Mouse (Mus musculus) mouse embryonic stem cell (cell line): Measurements from ENCODE around the gene Id1.

ENCODE experiments used
- in situ Hi-C, 2 experiments: fragments of 300-500 bp; cut with MboI; formaldehyde crosslinking; loops; 1 replicate in 1 of 2; 3 replicates in 1 of 2; pipeline ENCODE4 v1.14.3; 2019 to 2020; ENCODE audit warnings: low sequenced_read_pairs in 2 of 2, low pct_unique_long_range_greater_than_20kb in 1 of 2, mixed read lengths in 1 of 2; ENCODE audit not compliant: unreplicated experiment in 1 of 2

Gene Id1

DNA sequence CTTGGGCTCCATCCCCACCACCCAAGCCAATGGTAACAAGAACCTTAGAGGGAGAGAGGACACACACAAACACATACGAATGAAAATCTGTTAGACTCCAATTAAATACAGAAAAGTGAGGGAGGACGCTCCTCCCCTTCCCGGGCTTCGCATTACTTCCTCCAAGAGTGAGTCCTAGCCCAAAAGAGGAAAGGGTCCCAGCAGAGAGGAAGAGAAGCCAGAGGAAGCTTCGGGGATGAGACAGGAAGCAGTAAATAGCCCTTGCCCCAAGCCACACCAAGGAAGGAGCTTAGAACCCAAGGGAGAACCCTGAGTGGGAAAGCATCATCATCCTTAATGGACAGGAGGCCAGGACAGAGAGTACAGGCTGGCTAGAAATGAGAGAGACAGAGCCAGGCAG is 27.0 kb upstream of the Id1 start:
- in situ Hi-C loops: no loop called here

DNA sequence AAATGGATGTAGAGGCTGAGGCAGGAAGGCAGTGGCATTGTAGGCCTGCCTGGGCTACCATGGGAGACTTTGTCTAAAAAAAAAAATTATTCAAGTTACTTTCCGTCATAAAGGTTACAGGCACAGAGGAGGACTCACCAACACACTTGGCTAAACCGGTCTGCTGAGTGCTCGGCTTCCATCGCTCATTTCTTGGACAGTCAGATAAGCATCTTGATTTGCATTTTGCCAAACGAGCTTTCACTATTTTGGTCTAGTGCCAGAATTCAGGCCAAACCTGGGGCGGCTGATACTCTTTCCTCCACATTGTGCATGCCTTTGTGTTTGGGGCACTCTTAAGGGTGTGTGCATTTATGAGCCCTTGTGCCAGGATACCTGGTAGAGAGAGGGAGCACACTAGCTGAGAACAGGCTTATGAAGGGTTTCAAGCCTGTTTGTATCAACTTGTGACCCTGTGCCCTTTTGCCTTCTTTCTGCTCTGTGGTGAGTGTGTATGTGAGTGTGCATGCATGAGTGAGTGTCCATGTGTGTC is 19.7 kb upstream of the Id1 start:
- in situ Hi-C loops: no loop called here

DNA sequence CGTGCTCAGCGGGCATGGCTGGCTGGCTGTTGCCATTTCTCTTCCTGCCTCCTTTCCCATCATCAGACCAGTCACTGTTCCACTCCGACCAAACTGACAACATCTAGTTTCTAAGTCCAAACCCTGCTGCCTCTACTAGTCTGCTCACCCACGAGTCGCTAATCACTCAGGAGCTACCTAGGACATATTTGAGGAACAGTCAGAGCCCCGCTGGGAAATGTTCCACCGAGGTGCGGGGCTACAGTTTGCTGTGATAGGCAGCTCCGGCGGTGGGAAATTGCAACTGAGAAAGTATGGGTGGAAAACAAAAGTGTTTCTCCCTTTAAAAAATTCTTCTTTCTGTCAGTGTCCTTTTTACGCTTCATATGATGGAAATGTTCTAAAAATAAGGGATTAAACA is 18.4 kb upstream of the Id1 start:
- in situ Hi-C loops: no loop called here

DNA sequence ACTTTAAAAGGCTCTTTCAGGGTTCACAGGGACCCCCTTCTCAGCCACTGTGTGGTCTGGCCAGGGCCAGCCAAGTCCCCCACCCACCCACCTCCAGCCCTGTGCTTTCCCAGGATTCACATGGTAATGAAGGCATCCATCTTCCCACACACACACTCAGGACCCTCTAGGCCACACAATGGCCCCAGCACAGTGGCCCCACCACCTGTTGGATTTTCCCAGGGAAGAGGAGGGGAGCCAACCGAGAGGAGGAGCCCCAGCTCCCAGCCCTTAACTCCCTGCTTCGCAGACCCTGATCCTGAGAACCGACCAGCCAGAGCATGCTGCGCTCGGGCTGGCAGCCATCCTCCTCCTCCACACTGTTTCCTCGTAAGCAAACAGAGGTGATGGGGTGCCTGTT is 18.0 kb upstream of the Id1 start:
- in situ Hi-C loops: no loop called here

DNA sequence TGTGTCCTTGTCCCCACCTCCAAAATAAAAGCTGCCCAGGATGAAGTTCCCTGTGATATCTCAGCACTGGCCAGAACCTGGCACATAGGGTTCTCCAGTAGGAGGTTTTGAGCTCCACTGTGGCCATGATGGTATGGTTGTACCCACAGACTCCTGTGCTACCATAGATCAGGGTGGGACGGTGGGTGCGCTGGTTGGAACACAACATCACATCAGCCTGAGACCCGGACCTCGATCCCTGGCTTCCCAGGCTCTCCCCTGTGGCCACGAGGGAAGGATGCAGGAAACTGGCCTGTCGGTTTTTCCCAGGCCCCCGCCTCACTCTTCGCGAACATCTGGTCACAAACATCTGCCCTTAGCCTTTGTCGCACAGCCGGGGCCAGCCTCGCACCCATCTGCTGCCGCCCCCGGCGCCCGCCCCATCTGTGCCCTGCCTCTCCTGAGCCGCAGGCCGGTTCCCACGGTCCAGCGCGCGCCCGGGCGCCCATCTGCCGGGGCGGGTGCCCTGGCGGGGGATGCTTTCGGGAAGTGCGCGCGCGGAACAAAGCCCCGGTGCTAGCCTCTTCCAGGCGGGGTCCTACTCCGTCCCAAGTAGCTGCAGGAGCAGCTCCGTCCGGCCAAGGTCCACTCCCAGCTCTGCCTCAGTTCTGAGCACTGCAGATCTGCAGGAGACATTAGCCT is 12.3 kb upstream of the Id1 start:
- in situ Hi-C loops: no loop called here

DNA sequence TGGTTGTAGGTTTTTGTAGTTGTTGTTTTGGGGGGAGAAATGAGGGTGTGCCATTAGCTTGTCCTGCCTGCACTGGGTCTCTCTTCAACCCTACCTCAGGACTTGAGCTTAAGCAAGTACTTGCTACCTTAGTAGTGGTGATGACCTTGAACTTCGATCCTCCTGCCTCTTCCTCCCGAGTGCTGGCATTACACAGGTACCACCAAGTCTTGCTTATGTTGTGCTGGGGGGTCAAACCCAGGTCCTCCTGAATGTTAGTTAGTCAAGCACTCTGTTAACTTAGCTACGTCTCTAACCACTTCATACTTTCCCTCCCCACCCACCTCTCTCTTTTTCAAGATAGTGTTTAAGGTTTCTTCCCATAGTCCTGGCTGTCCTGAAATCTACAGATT is 11.7 kb upstream of the Id1 start:
- in situ Hi-C loops: no loop called here

DNA sequence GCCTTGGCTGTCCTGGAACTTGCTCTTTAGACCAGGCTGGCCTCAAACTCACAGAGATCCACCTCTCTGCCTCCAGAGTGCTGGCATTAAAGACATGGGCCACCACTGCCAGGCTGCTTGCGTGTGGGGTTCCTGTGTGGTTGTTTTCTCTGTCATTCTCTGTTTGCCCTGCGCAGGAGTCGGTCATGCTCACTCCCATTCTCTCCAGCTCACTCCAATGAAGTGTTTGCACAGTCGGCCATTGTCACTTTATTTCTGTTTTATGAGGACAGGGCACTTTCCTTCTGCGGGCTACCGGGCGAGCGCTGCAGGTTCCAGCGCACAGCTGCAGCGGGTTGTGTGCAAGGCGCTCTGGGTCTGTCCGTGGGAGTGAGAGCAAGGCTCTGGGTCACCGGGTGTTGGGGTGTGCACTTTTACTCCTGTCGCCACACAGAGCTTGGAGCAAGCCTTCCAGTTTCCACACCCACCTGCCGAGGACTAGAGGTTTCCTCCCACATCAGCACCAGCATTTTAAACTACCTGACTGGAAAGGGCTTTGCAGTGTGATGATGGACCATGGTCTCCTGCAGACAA is 10.8 kb upstream of the Id1 start:
- in situ Hi-C loops: no loop called here

DNA sequence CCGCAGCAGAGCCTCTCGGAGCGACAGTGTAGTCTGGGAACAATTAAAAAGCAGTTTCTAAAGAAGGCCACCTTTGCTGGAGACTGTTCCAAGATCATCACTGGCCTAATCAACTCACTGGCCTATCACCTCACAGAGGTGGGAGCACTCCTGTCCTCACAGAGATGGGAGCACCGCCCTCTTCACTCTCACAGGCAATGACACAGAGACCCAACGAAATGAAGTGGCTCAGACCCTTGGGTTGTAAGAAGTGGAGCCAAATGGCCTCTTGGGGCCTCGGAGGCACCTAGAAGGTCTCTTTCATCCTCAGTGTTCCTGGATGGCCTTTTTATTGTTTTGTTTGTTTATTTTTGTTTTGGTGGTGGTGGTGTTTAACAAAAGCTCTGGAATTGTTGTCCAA is 9.8 kb upstream of the Id1 start:
- in situ Hi-C loops: no loop called here

DNA sequence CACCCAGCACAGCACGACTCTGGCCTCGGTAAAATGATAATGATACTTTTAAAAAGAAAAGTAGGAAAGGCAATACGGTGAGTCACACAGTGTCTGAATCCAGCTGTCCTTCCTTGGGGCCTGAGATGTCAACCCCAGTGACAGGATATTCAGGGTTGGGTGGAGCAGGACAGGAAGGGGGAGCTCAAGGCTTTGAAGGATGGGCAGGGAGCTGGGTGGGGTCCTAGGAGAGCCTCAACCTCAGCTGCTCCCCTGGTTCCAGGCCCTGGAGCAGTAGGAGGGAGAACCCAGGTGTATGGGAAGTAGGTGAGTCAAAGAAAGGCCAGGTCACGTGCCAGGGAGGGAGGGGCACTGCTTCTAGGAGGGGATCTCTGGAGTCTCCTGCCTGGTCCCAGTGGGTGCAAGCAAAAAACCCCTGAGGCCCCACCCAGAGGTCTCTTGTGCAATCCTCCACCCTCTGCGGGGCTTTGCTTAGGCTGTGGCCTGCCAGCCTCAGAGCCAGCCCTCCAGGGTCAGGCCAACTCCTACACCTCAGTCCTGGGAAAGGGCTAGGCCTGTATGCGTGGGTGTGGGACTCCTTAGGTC is 9.2 kb upstream of the Id1 start:
- in situ Hi-C loops: no loop called here

DNA sequence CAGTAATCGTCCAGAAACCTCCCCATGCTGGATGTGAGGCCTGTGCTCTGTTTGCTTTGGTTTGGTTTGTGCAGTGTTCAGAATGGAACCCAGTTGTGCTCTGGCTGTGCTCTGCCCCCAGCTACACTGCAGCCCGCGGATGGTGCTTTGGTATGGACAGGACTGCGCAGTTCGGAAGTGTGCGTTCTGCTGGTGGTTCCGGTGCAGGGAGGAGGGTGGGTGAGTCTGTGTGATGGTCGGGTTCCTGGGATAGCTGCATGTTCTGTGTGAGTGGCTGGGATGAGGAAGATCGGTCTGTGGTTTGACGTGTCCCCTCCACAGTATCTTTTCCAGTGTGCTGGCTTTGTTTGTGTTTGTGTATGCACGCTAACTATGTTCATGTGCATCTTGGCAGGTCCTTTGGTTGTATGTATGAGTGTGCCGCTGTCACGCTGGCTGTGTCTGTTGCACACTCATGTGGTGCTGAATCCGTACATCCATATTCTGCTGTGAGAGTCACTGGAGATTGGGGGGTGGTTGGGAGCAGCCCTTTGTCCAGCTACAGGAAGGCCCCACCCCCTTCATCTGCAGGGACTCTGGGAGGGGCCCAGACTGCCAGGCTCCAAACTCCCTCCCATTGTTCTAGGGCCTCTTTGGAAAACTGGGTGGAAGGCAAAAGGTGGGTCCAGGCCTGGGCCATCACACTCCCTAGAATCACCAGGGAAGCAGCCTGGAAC is 8.1 kb upstream of the Id1 start:
- in situ Hi-C loops: no loop called here

DNA sequence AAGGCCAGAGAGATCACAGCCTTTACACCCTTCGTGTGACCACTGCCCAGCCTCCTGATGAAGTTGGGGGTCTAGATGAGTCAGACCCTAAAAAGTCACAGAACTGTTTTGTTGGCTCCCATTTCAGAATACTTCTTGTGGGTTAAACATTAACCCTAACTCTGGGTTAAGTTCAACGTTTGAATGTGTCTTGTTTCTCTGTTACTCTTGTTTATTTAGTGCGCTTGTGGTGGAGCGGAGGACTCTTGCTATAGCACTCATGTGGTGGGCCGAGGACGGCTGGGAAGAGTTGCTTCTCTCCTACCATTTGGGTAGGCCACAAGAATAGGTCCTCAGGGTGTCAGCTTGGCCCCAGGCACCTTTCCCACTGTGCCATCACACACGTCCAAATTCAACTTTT is 7.5 kb upstream of the Id1 start:
- in situ Hi-C loops: no loop called here

DNA sequence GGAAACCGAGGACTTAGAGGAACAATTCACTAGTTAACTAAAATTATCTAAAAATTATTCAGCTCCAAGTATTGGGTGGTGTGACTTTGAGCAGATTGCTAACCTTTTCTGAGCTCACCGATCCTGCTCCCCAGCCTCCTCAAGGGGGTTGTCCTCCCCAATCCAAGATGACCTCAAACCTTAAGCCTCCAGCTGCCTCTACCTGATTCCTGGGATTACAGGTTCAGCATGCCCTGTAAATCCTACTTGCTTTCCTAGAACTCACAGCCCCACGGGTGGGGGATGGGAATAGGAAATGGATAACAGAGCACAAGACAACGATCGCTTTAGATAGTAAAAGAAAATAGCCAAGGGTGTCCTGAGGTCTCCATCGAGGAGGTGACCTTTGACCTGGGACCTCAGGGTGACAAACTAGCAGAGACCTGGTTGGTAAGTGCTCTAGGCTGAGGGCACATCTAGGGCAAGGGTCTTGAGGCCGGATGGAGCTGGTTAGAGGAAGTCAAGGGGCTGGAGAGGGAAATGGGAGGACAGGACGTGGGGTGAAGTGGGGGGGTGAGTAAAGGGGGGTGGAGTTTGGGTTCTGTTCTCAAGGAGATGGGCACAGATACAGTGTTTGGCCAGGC is 6.9 kb upstream of the Id1 start:
- in situ Hi-C loops: no loop called here

DNA sequence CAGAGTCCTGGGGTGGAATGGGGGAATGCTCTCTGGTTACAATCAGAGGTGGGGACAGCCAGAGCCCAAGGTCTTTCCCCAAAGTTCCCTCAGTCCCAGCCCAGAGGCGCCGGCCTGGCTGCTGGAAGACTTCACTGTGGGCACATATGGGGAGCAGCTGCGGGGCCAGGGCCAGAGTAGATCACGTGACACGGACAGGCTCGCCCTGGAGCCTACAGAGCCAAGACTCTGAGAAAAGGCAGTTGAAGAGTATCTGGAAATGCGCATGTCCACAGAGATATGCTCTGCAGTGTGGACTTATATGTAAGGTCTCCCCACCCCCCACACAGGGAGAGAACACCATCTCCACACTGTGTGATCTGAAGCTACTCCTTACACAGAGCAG is 6.4 kb upstream of the Id1 start:
- in situ Hi-C loops: no loop called here

DNA sequence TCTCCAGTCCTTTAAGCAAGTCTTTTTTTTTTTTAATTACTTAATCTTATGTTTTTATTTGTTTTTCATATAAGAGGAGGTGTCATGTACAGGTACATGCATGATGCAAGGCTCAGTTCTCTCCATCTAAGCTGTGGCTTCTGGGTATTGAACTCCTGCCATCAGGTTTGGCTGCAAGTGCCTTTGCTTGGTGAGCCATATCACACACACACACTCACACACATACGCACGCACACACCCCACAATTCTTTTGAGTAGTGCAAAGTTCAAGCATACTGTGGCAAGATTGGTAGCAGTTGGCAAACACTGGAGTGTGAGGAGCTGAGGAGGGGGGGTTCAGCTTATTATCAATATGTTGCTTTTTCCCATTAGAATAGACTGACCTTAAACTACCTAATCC is 2.9 kb upstream of the Id1 start:
- in situ Hi-C loops: no loop called here

DNA sequence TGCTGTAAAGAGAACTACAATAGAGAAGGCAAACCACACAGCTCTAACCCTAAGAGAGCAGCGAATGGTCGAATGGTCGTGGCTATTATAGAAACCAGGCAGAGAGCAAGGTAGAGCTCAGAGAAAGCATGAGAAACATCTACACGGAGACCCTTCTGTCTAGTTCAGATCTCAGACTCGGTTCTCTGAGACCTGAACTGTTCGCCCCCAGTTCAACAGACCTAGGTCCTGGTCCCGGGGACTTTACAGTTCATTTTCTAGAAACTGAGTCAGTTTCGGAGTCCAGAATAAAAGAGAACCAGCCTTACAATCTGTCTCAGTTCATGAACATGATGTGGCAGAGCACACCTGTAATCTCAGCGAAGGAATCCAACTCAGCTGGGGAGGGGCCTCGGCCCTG is 1.6 kb upstream of the Id1 start:
- in situ Hi-C loops: no loop called here

DNA sequence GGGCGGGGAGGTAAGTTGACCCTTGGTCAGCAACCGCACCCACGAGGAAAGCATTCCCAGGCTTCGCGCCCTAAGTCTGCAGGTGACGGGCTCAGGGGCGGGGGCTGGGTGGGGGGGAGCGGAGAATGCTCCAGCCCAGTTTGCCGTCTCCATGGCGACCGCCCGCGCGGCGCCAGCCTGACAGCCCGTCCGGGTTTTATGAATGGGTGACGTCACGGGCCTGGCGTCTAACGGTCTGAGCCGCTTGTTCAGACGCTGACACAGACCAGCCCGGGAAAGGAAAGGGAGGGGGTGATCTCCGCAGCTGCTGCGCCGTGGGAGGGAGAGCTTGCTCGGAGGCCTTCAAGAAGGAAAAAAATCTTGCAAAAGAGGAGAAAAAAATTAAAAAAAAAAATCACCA is 1.1 kb upstream of the Id1 start:
- in situ Hi-C loops: loop anchor here (5.0 kb wide), 1 partner anchor 33 kb away; no protein-coding TSS in a partner anchor

DNA sequence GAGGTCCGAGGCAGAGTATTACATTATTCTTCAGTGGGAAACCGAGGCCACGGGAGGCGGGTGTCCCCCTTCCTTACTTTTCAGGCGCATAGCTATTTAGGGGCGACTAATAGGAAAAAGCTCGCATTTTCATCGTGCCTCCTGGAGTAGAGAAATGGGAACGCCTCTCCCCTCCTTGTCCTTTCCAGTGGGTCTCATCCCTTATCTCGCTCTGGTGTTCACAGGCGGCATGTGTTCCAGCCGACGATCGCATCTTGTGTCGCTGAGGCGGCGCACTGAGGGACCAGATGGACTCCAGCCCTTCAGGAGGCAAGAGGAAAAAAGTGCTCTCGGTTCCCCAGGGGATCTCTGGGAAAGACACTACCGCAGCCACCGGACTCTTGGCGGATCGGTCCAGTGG is 697 bp downstream of the Id1 start:
- in situ Hi-C loops: loop anchor here (5.0 kb wide), 1 partner anchor 34 kb away; no protein-coding TSS in a partner anchor

DNA sequence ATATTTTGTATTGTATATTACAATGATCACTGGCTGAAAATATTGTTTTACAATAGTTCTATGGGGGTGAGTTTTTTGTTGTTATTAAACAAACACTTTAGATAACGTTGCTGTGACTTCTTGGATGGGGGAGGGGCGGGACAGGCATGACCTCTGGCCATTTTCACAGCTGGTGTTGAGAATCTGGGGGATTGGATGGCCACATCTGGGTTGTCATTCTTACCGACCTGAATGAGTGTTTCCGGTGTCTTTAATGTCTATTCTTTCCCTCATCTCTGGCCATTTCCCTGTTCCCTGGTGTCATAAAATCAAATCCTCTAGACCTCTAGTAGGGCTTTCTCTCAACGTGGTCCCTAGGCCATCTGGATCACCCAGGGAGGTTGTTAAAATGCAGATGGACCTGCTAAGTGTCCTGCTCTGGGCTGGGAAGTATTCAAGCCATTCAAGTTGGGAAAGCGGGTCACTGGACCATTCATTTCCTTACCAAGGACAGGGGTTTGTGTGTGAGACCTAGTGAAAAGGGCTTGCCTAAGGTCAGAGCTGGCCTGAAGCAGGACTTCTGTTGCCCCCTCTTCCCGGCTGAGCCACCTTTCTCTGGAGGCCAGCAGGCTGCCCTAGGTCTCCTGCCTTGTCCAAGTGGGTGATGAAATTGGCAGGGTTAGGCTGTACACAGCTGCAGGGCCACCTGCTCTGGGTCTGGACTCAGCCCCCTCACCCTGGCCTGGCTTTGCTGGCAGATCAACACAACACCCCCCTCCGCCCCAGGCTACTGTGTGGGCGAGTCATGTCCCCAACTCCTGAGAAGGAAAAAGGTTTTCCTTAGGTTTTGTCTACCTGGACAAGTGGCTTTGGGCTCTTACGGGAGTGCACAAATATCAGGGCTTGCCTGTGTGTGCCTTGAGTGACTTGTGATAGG is 1.5 kb downstream of the Id1 start:
- in situ Hi-C loops: loop anchor here (5.0 kb wide), 1 partner anchor 35 kb away; no protein-coding TSS in a partner anchor
